Mouse (Mus musculus) urinary bladder, postnatal 36 days (tissue): ENCODE data around the gene Calm5.
"Not testable (repeated sequence)": the region's sequence is repeated elsewhere in the genome, so short reads cannot be mapped to it uniquely, and the experiment has no call there.

ENCODE experiments used
- DNase-seq, 2 experiments: peaks; one replicate each; pipeline ENCODE4 v3.0.0; 2022; ENCODE audit warnings: low spot score in 2 of 2, mixed read lengths in 1 of 2

Calm5 gene

GRCm38 (mm10) chr13:3865648-3866354, 11.8 kb downstream of the Calm5 start:
- DNase-seq = peak in 1 of 2 experiments; percentile 57

GRCm38 (mm10) chr13:3866355-3867052, 12.5 kb downstream of the Calm5 start:
- DNase-seq = no peak

DNA sequence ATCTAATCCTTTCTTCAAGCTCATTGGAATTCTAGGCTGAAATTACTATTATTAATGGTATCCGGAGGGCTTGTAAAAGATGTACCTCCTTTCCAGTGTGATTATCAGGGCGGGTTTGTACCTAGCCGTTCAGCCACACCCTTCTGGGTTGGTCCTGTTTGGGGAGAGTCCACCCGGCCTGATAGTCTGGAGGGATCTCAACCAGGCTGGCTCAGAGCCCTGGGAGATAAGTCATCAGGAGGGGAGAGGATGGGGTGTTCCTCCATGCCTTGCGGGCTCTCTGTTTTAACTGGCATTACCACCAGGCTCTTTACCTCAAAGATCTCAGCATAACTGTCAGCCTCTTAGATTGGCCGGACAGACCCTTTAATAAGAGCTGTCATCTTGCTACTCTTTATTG, 13.2 kb downstream of the Calm5 start:
- DNase-seq = no peak

- no peak for DNase-seq
Measured at GRCm38 (mm10) chr13:3869901-3870300, 15.9 kb downstream of the Calm5 start.

- DNase-seq = no peak
Measured at GRCm38 (mm10) chr13:3872832-3873231, 18.9 kb downstream of the Calm5 start.

DNA sequence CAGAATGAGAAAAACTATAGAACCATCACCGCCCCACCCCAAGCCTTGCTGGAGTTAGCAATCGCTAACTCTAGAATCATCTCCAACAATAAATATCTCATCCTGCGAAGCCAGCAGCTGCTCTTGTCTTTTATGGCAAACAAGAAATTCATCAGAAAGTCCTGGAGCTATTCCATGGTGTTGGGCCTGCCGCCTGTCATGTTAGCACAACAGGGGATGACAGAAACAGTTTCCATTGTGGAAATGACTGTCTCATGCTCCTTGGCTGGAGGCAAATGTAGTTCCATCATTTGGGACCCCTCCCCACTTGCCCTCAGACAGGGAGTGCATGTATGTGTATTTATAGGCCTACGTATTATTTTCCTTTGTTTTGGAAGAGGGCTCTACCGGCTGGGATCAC, 22.5 kb downstream of the Calm5 start:
- DNase-seq = no peak

DNA sequence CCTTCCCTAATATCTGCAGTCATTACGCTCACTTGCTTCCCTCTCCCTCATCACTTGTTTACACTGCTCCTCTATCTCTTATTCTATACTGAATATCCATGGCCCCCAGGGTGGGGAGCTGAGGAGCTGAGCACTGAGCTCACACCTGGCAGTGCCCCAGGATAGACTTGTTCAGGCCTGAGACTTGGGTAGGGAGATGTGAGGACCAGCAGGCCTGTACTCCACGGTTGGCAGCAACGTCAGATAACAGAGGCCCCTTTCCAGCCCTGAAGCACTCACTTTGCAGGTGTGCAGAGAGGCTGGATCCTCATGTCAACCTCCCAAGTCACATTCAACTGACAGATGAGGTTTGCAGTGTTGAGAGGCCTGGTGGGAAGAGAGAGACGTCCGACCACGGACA, 23.2 kb downstream of the Calm5 start:
- DNase-seq = peak in 1 of 2 experiments; percentile 47

DNA sequence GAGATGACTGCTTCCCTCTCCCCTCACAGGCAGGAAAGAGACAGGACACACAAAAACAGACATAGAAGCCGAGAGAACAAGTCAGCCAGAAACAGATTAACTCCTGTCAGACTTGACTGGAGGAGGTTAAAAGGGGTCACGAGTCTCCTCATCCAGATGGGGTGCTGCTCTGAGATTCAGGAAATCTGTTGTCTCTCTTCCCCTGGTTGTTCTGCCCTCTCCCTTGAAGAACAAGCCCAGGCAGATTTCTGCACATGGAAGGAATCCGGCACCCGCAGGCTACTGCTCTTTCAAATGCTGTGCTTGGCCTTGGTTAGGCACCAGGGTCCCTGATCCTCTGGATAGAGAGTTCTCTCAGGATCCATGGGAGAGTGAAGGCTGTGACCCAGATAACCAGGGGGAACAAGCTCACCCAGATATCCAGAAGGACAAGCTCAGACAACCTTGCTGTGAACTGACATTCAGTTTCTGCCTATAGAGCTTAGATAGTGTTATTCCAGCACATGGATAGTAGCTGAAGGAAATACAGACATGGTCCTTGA, 23.8 kb downstream of the Calm5 start:
- DNase-seq = no peak

DNA sequence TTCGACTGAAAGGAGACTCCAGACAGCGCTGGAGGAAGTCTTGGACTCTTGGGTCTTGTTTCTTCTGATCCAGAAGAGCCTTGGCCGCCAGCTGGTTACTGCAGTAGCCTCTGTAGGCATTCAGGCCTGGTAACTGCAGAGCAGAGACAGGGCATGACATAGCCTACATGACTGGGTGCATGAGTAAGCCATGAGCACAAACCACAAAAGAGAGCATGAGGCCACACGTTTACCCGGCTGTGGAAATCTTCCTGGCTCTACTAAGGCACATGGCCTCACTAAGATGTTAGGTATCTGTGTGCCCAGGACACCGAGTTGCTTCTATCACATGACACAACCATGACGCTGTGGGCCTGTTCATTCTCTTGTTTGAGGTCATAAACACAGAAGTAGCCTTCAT, 32.7 kb downstream of the Calm5 start:
- DNase-seq = no peak

DNA sequence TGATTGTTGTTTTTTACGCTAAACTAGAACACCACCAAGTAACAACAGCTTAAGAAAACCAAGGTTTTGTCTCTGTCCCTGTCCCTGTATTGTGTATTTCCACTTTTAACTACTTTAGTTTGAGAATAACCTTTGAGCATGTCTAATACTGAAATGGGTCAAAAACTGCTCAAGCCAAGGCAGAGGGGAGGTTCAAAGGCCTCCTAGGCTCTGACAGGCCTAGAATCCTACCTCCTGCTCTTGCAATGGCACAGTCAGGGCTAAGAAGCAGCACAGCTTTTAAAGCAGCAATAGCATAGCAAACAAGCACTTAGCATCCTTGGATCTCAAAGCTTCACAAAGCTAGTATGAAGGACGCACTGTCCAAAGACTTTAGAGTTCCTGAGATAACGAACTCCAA, 35.1 kb downstream of the Calm5 start:
- no peak for DNase-seq

GRCm38 (mm10) chr13:3890061-3890460, 36.1 kb downstream of the Calm5 start:
- DNase-seq = no peak

DNA sequence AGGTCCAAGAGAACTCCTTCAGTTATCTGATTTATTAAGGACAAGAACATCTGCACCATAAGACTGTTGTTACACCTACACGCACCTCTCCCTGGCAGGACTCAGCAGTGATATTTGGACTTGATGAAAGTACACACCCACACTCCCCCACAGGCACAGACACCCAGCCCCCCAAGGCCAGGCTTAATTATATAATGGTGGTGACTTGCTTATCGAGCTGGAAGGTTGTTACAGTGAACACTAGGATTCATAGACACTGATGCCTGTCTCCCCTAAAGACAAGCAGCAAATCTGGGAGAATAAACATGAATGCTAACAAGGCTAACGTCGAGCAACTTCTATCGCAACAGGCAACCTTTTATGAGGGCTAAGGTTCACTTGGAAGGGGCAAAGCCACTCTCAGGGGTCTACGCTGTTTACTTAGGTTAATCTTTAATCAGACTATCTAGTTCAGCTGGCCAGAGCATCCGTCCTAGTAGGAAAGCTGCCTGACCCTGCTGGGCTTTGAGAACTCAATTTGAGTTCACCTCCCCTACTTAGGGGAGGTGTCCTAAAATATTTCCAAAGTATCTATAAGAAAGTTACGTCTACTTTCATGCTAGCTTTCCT, 37.6 kb downstream of the Calm5 start:
- no peak for DNase-seq

DNA sequence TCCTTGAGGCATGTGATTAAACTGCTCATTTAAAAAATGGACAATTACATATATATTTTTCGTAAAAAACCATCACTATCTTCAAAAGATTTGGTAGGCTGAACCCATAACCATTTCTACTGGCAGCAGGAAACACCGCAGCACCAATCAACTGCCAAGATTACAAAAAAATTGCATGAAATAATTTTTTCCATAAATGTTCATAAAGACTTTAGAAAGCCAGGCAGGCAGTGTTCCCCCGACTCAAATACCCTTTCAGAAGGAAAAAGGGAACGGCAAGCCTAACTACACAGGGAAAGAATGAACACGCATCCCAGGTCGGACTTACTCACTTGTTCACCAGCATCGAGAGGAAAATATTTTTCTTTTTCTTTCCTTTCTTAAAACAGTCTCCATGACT, 38.6 kb downstream of the Calm5 start:
- DNase-seq = no peak

DNA sequence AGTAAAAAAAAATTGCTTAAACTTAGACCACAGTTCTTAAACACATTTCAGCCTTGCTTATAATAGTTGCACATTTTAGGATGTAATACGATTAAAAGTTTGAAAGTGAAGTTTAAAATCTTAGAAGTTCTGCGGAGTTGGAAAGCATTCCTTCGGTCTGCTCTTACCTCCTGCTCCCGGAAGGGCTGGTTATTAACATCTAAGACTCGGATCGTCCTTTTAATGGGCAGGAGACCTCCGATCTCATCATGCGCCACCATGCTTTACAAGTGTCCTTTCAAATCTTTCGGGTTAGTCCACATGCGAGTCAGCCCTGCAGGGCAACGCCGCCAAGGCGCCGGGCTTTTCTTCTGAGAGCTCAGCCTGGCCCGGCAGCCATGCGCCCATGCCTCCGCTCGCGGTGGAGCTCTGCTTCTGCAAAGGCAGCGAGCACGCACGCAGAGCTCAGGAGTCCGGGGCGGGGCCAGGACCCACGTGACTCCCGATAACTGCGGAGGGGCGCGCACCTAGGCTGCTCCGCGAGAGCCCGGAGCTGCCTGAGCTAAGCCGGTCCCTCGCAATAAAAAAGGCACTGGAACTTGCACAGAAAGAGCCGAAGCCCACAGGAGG, 39.3 kb downstream of the Calm5 start:
- DNase-seq = peak; percentile 93 to 95

GRCm38 (mm10) chr13:3894549-3894948, 40.6 kb downstream of the Calm5 start:
- DNase-seq = no peak

DNA sequence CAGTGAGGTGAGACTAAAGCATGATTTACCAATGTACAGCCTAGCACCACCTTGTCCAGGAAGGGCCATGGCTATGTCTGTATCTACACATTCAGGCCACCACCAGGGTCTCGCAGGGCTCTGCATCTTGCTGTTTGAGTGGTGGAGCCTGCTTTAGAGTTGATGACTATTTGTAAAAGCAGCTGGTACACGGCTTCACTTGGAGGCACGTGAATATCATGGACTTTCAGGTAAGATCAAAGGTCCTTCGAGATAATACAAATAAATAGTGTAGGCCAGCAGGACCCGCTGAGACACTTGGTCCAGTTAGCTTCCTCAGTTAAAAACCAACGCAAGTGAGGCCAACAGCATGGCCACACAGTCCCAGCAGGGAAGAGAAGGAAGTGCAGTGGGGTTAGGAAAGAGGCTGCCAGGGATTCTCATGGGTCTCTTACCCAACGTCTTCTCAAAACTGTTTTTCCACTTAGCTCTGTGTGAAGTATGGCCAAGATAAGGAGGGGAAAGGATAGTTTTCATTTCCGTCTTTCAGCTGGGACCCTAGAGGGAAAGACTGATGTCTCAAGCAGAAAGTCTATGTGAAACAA, 41.5 kb downstream of the Calm5 start:
- no peak for DNase-seq

GRCm38 (mm10) chr13:3896032-3896431, 42.1 kb downstream of the Calm5 start:
- no peak for DNase-seq

DNA sequence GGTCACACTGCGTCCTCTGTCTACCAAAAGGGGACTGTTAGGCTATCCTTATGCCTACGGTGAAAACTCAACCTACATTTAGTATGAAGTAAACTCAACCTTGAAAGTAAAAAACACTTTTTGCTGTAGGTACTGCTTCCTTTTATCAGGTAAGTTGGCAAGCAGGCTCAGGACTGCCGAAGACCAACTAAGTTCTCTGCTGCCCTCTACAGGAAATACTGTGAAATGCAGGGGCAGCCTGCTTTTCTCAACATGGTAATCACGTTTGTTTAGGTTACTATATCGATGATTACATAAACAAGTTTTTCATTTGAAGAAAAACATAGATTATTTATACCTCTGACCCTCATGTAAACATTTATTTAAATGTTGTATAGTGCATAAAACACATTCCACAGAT, 42.9 kb downstream of the Calm5 start:
- peak; percentile 53 to 74 for DNase-seq

GRCm38 (mm10) chr13:3898202-3898601, 44.2 kb downstream of the Calm5 start:
- not testable (repeated sequence) for DNase-seq

DNA sequence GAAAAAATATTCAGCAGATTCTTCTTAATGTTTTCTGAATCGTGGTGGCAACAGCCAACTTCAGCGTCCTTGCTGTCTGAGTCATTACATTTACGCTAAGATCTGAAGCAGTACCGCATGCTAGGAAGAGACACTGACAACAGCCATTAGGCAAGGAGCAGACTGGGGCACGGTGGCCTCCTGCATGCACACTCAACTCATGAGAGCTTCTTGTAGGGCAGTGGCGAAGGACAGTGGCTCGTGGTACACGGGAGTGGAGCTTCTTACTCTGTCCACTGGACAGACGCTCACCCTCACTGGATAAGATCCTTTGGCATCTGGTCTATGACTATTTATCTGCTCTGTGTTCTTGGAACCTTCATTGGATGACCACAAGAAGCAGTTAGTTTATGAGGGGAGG, 45.3 kb downstream of the Calm5 start:
- DNase-seq = no peak
